Mouse (Mus musculus): ENCODE measurements around the gene Plcl2. TPM values are rescaled to one million over a fixed set of nuclear protein-coding genes. Genes with fewer than 3 reads are reported as not detected.

Plcl2 gene
- polyA plus RNA-seq, 1 experiment from 2014 or later, result 5.0 TPM

GRCm38 (mm10) chr17:50729031-50729430 lies 219.8 kb downstream of the Plcl2 start:
- WGBS, result 94% methylated on average over 2 of the region's 2 CpGs
- Histone ChIP-seq H3K9me3 (replicated peaks) (no peaks in the 10 kb centered on the region), H3K27ac (no peak overlapping the region), H3K4me3 (no peak overlapping the region), H3K27me3 (ENCODE audit: low read depth, poor library complexity, severe bottlenecking) (no peaks in the 10 kb centered on the region), H3K36me3 (no peaks in the 10 kb centered on the region), H3K4me1 (no peaks in the 10 kb centered on the region)
- DNase-seq (ENCODE audit: low spot score), result no peak

- WGBS, result 93% methylated on average over 6 of the region's 6 CpGs
- Histone ChIP-seq H3K4me1 (no peaks in the 10 kb centered on the region), H3K36me3 (0 out of 2 replicates have a peak, but pooled peaks cover under 1% of the 10 kb centered on the region), H3K4me3 (no peak overlapping the region), H3K27ac (no peak overlapping the region), H3K9me3 (replicated peaks) (no peaks in the 10 kb centered on the region), H3K27me3 (ENCODE audit: low read depth, poor library complexity, severe bottlenecking) (no peaks in the 10 kb centered on the region)
- DNase-seq (ENCODE audit: low spot score), result no peak
Measured at GRCm38 (mm10) chr17:50729577-50729976, 220.4 kb downstream of the Plcl2 start.

GRCm38 (mm10) chr17:50730896-50731295 lies 221.7 kb downstream of the Plcl2 start:
- WGBS, result 95% methylated on average over 2 of the region's 2 CpGs
- Histone ChIP-seq H3K36me3 (0 out of 2 replicates have a peak, but pooled peaks cover 8% of the 10 kb centered on the region), H3K4me1 (peaks cover 2% of the 10 kb centered on the region; the same call in 1 of the 2 replicates), H3K27ac (no peak overlapping the region), H3K27me3 (ENCODE audit: low read depth, poor library complexity, severe bottlenecking) (no peaks in the 10 kb centered on the region), H3K9me3 (replicated peaks) (no peaks in the 10 kb centered on the region), H3K4me3 (no peak overlapping the region)
- DNase-seq (ENCODE audit: low spot score), result no peak

- Histone ChIP-seq H3K27me3 (ENCODE audit: low read depth, poor library complexity, severe bottlenecking) (no peaks in the 10 kb centered on the region), H3K4me3 (no peak overlapping the region), H3K36me3 (0 out of 2 replicates have a peak, but pooled peaks cover 10% of the 10 kb centered on the region), H3K4me1 (peaks cover 5% of the 10 kb centered on the region; the same call in 1 of the 2 replicates), H3K9me3 (replicated peaks) (no peaks in the 10 kb centered on the region), H3K27ac (no peak overlapping the region)
- DNase-seq (ENCODE audit: low spot score), result no peak
- 88% methylated on average over 5 of the region's 5 CpGs for WGBS
Measured at GRCm38 (mm10) chr17:50731876-50732275, 222.7 kb downstream of the Plcl2 start.

- Histone ChIP-seq H3K27ac (no peak overlapping the region), H3K36me3 (0 out of 2 replicates have a peak, but pooled peaks cover 10% of the 10 kb centered on the region), H3K4me1 (peaks cover 5% of the 10 kb centered on the region; the same call in 1 of the 2 replicates), H3K4me3 (no peak overlapping the region), H3K27me3 (ENCODE audit: low read depth, poor library complexity, severe bottlenecking) (no peaks in the 10 kb centered on the region), H3K9me3 (replicated peaks) (no peaks in the 10 kb centered on the region)
- no peak for DNase-seq (ENCODE audit: low spot score)
- WGBS, result 92% methylated on average over 7 of the region's 7 CpGs
Measured at GRCm38 (mm10) chr17:50733390-50733789, 224.2 kb downstream of the Plcl2 start.

- no peaks in the 10 kb centered on the region for H3K9me3 ChIP-seq (replicated peaks)
- no peak overlapping the region for H3K27ac ChIP-seq
- H3K36me3 ChIP-seq, result 0 out of 2 replicates have a peak, but pooled peaks cover 10% of the 10 kb centered on the region
- no peaks in the 10 kb centered on the region for H3K27me3 ChIP-seq (ENCODE audit: low read depth, poor library complexity, severe bottlenecking)
- peaks cover 5% of the 10 kb centered on the region; the same call in 1 of the 2 replicates for H3K4me1 ChIP-seq
- no peak overlapping the region for H3K4me3 ChIP-seq
- no peak for DNase-seq (ENCODE audit: low spot score)
- WGBS, result 89% methylated on average over 6 of the region's 6 CpGs
Measured at GRCm38 (mm10) chr17:50734781-50735180, 225.6 kb downstream of the Plcl2 start.

GRCm38 (mm10) chr17:50735382-50735954 lies 226.3 kb downstream of the Plcl2 start:
- no peaks in the 10 kb centered on the region for H3K27me3 ChIP-seq (ENCODE audit: low read depth, poor library complexity, severe bottlenecking)
- no peaks in the 10 kb centered on the region for H3K9me3 ChIP-seq (replicated peaks)
- 0 out of 2 replicates have a peak, but pooled peaks cover 10% of the 10 kb centered on the region for H3K36me3 ChIP-seq
- DNase-seq (ENCODE audit: low spot score), result no peak
- H3K27ac ChIP-seq, result no peak overlapping the region
- 79% methylated on average over 4 of the region's 4 CpGs for WGBS
- peaks cover 5% of the 10 kb centered on the region; the same call in 1 of the 2 replicates for H3K4me1 ChIP-seq
- no peak overlapping the region for H3K4me3 ChIP-seq

GRCm38 (mm10) chr17:50735955-50736533 lies 226.8 kb downstream of the Plcl2 start:
- Histone ChIP-seq H3K27ac (no peak overlapping the region), H3K27me3 (ENCODE audit: low read depth, poor library complexity, severe bottlenecking) (no peaks in the 10 kb centered on the region), H3K9me3 (replicated peaks) (no peaks in the 10 kb centered on the region), H3K4me1 (peaks cover 5% of the 10 kb centered on the region; the same call in 1 of the 2 replicates), H3K36me3 (0 out of 2 replicates have a peak, but pooled peaks cover 10% of the 10 kb centered on the region), H3K4me3 (no peak overlapping the region)
- DNase-seq (ENCODE audit: low spot score), result no peak
- 79% methylated on average over 8 of the region's 8 CpGs for WGBS

- Histone ChIP-seq H3K36me3 (0 out of 2 replicates have a peak, but pooled peaks cover 10% of the 10 kb centered on the region), H3K27me3 (ENCODE audit: low read depth, poor library complexity, severe bottlenecking) (no peaks in the 10 kb centered on the region), H3K4me1 (peaks cover 5% of the 10 kb centered on the region; the same call in 1 of the 2 replicates), H3K4me3 (no peak overlapping the region), H3K27ac (no peak overlapping the region), H3K9me3 (replicated peaks) (no peaks in the 10 kb centered on the region)
- no peak for DNase-seq (ENCODE audit: low spot score)
- WGBS, result 60% methylated on average over 2 of the region's 2 CpGs
Measured at GRCm38 (mm10) chr17:50737068-50737467, 227.9 kb downstream of the Plcl2 start.

Other genes starting within 250 kb of the Plcl2 start
- not detected in 2 replicates for gene Dazl, start 215.8 kb upstream of the Plcl2 start, polyA plus RNA-seq (2016; fragmentation: Nextera tagmentation; extraction: Ambion mirVana)